Mouse (Mus musculus) cerebellum, postnatal 10 days (tissue): ENCODE measurements at regions not wholly inside any gene's neighbourhood (a gene's known extent, or its start where the extent isn't known, plus 50 kb on each side); places are given as distances from the start of the nearest gene placed in this dataset.

Source experiments
- DNase-seq, 2 experiments: peaks; one replicate each; pipeline ENCODE4 v3.0.0; 2021; ENCODE audit warnings: mixed read lengths in 2 of 2

- no peak for DNase-seq
Measured at GRCm38 (mm10) chr8:88972993-88973690, 70.8 kb downstream of the Sall1 start.

- DNase-seq, result no peak
Measured at GRCm38 (mm10) chr8:88958843-88959242, 85.1 kb downstream of the Sall1 start.

GRCm38 (mm10) chr8:88953178-88953577, 90.8 kb downstream of the Sall1 start:
- DNase-seq, result no peak

DNA sequence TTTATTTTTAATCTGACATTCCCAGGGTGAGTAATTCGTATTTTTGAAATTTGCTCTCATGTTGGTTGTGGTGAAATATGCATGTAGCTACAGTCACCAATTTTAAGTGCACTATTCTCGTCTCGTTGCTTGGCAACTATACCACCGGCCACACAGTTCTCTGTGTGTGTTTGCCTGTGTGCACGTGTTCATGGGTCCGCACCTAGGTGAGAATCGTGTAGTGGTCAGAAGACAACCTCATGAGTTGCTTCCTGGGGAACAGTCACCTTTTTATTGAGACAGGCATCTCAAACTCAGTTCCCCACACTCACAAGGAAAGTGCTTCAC, 92.2 kb downstream of the Sall1 start:
- no peak for DNase-seq

GRCm38 (mm10) chr8:88951145-88951828, 92.7 kb downstream of the Sall1 start:
- no peak for DNase-seq

DNA sequence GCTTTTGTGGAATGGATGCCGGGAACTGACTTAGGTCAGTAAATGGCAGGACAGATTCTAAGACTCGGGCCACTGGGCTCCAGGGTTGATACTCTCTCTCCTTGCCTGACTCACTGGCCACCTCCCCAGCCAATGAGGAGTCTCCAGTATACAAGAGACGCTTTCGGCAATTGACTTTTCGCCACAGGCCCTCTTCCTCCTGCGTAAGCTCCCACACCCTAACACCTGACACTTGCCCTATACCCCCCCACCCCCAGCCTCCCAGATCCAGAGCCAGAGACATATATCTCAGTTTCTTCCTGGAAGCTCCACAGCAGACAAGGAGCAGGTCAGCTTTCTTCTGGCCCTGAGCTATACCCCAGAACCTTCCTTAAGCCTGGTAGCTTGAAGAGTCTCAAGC, 94.0 kb downstream of the Sall1 start:
- no peak for DNase-seq

- DNase-seq, result peak; percentile 12 to 29
Measured at GRCm38 (mm10) chr8:88948981-88949380, 95.0 kb downstream of the Sall1 start.

DNA sequence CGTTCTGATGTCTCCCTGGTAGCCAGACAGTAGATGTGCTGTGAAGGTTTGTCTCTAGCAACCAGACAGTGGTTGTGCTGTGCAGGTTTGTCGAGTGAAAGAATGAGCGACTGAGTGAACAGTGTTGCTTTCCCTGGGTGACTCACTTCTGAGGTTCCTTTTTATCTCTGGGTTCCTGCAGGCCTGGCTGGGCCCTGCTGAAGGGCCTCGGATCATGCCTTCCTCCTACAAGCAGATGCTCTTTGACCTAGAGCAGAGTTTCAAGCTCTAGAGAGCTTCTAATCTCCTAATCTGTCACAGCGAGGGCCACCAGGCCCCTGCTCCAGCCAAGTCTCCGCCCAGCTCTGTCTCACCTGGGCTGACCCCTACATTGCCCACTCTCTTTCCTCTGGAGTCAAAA, 95.6 kb downstream of the Sall1 start:
- no peak for DNase-seq

- no peak for DNase-seq
Measured at GRCm38 (mm10) chr8:88947384-88947783, 96.6 kb downstream of the Sall1 start.

GRCm38 (mm10) chr8:88945656-88946055, 98.3 kb downstream of the Sall1 start:
- no peak for DNase-seq

- DNase-seq, result peak; percentile 35 to 38
Measured at GRCm38 (mm10) chr8:88944038-88944437, 99.9 kb downstream of the Sall1 start.

- no peak for DNase-seq
Measured at GRCm38 (mm10) chr8:88939071-88939746, 104.8 kb downstream of the Sall1 start.

- no peak for DNase-seq
Measured at GRCm38 (mm10) chr8:88934708-88935107, 109.3 kb downstream of the Sall1 start.

- DNase-seq, result no peak
Measured at GRCm38 (mm10) chr8:88931050-88931449, 112.9 kb downstream of the Sall1 start.

DNA sequence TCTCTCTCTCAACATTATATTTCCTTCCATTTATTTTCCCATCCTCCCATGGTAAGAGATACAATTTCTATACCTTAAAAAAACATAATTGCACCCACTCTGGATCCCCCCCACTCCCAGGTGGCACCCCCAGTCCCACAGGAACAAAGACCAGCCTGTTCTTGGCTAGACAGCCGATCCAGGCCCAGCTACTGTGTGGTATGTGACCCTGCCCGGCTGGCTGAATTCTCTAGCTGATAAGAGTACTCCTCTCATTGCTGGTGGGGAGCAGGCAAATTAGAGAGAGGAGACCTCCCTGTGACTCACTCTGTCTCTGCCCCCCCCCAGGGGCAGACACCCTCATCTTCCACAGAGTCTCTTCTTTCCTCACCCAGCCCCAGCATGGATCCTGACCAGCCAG, 113.6 kb downstream of the Sall1 start:
- DNase-seq, result no peak

DNA sequence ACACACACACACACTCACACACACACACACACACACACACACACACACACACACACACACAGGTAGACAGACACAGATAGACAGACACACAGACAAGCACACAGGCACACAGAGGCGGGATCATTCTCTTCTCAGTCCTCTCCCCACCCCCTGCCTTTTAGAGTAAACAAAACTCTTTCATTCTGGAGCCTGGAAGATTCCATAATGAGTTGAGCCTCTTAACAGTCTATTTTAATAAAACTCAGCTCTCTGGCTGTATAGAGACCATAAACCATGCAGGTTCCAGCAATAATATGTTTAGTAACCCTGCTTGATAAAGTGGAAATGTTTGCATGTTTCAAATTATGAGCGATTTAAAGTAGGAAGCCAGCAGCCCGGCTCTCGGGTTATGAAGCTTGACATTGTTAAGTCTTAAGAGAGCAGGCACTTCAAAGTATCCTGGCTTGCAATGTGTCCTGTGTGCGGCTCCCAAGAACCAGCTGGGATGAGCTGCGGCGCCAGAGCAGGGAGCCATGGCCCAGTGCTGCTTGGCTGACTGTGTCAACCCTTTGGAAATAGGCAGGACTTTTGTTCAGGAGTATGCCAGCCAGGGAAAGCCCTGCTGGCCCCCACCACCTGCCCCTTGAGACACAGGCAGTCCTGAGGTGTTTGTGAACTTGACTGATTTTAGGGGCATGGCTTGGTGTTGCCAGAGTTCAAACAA, 115.1 kb downstream of the Sall1 start:
- peak; percentile 26 to 56 for DNase-seq

- peak in 1 of 2 experiments; percentile 18 for DNase-seq
Measured at GRCm38 (mm10) chr8:88922840-88923239, 121.1 kb downstream of the Sall1 start.

DNA sequence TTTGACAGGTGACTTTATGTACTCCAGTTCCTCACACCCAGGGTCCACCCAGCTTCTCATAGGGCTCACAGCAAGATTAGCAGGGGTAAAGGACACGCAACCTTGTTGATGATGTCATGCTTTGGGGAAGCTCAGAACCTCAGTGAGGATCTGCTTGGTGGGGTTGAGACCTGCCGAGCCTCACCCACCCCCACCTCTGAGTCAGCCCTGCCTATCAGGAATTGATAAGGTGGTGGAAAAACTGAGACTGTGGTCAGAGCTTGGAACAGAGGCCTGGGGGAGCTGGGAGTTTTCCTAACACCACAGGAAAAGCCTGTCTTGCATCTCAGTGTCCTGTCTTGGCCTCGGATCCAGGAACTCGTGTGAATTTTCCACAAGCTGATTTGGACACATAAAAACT, 122.0 kb downstream of the Sall1 start:
- no peak for DNase-seq

GRCm38 (mm10) chr8:88919282-88919681, 124.7 kb downstream of the Sall1 start:
- peak in 1 of 2 experiments; percentile 23 for DNase-seq

GRCm38 (mm10) chr8:88916064-88916463, 127.9 kb downstream of the Sall1 start:
- no peak for DNase-seq

GRCm38 (mm10) chr8:88914657-88915056, 129.3 kb downstream of the Sall1 start:
- no peak for DNase-seq

GRCm38 (mm10) chr8:88914190-88914589, 129.8 kb downstream of the Sall1 start:
- DNase-seq, result no peak

DNA sequence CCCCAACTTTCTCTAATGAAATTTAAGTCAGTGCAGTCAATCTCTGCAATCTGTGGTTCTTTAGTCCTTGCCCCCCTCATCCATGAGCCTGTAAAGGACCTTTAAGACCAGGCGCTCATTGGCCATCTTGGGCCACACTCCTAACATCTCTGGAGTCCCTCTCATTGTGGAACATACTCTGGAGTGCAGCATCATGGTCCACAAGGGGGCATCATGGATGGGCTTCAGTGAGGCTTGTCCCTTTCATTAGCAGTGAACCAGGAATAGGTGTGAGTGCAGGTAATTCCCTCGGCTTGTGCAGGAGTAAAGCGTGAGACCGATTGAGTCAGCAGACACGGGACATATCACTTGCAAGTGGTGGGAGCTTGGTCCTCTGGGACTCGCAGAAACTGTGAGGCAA, 137.7 kb downstream of the Sall1 start:
- no peak for DNase-seq
